Mouse (Mus musculus): ENCODE results near the gene Zmat3.

Gene Zmat3

DNA sequence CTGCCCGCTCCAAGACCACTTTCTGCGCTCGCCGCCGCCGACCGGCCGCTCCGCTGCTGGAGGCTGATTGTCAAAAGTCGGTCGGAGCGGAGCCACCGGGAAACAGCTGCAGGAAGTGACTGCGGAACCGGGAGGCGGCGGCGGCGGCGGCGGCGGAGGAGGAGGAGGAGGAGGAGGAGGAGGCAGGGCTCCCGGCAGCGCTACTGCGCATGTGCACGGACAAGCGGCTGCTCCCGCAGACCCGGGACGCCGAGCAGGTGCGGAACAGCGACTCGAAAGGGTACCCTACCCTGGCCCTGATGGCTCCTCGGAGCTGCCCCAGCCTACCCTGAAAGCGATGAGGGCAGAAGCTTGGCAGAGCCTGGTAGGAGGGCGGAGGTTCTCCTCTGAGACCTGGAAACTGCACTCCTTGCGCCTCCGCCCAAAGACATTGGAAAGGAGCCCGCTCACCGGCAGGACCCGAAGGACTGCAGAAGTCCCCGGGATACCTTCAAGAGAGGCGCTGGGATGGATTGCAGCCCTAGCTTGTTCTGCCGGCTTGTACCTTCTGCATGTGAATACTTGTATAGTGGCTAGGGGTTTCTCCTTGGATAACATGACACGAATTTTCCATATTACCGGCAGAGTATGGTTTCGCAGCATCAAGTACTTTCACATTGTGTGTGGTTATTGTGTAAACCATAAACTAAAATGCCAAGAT is at the start of gene Zmat3:
TSS of gene Zmat3 (minus strand) at position 469 of the 700 bp plus-strand sequence.
- no peak for DNase-seq (ENCODE audit: extremely low read depth, low read depth, low spot score)

DNA sequence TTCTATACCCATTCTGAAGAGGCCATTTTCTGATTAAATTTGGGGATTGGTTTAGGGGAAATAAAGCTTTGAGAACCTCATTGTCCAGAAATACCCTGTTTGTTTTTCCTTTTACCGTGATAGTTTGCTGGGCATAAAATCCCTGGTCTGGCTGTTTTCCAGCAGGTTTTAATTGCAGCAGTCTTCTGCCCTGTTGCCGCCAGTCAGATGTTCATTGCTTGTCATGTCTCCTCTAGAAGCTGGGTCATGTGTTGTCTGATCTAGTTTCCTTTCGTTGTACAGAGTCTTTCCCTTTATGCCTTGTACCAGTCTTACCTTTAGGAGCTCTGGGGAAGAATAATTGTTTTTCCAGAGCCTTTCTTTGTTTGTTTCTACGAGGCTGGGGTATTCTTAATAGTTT is 48.6 kb upstream of the Zmat3 start:
- DNase-seq (ENCODE audit: extremely low read depth, low read depth, low spot score): no peak

DNA sequence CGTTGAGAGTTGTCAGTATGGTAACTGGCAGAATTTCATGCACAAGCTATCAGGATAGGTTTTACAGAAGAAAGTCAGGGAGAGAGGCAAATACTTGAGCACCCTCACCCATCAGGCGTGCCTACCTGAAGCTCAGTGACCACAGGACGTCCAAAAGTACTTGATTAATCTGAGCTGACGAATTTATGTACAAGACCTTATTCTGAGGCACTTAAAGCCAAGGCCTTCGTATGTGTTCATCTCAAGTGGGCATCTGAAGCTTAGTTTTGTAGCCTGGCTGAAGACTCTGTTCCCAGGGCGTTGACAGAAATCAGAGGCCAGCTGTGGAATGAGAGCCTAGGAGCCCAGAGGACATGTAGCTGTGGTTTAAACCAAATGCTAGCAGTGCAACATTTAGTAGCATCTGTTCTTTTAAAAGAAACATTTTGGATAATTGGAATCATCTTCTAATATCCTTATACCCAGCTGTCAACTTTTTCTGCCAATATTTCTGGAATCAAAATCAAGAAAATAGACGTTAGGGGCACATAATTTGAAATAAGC is 46.8 kb upstream of the Zmat3 start:
- no peak for DNase-seq (ENCODE audit: extremely low read depth, low read depth, low spot score)

DNA sequence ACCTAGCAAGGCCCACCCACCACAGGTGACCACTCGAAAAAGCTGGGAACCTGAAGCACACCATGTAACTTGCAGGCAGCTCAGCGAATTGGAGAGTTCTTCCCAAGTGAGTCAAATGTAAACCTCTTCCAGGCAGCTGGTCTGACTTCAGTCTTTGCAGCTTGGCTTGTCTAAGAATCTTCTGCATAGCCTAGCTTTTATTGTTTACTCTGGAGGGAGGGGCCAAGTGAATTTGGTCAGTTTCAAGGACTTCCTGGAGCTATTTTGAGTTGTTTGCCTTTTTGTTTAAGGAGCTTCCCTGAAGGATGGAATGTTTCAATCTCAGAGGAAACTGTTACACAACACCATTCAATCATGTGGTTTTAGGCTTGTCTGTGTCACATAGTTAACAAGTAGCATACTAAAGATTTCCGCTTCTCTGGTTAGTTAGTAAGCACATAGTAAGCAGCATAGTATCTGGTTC is 43.0 kb upstream of the Zmat3 start:
- DNase-seq (ENCODE audit: extremely low read depth, low read depth, low spot score): no peak

DNA sequence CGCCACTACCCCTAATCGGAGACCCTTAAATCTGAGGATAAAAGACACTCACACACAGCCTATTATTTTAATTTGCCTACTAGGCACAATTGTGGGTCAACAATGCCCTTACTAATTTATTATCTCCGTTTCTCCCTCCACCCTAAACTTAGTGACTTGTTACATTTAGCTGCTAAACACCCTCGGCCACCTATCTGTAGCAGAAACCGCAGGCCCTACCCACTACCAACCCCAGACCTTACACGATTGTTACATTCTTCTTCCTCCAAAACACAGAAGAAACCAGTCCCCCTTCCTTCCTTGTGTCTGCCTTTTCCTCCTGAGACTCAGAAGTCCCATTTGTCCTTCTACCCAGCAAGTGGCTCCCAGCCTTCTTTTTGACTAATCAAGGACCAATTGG is 41.0 kb upstream of the Zmat3 start:
- no peak for DNase-seq (ENCODE audit: extremely low read depth, low read depth, low spot score)

DNA sequence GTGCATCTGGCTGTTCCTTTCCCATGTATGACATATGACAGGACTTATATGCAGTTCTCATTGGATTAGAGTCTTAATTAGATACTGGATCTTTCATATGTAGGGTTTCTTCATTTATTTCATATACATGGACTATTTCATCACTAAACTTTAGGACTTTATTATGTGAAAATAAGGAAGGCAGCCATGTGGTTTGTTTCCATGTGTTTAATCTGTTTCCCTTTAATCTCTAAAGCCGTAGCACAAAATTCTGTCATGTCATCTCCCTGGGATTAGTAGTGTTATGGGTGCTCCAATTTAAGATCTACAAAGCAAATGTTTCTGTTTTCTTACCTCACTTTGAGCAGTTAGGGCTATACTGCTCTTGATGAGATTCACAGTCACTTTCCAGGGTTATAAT is 39.9 kb upstream of the Zmat3 start:
- DNase-seq (ENCODE audit: extremely low read depth, low read depth, low spot score): no peak

DNA sequence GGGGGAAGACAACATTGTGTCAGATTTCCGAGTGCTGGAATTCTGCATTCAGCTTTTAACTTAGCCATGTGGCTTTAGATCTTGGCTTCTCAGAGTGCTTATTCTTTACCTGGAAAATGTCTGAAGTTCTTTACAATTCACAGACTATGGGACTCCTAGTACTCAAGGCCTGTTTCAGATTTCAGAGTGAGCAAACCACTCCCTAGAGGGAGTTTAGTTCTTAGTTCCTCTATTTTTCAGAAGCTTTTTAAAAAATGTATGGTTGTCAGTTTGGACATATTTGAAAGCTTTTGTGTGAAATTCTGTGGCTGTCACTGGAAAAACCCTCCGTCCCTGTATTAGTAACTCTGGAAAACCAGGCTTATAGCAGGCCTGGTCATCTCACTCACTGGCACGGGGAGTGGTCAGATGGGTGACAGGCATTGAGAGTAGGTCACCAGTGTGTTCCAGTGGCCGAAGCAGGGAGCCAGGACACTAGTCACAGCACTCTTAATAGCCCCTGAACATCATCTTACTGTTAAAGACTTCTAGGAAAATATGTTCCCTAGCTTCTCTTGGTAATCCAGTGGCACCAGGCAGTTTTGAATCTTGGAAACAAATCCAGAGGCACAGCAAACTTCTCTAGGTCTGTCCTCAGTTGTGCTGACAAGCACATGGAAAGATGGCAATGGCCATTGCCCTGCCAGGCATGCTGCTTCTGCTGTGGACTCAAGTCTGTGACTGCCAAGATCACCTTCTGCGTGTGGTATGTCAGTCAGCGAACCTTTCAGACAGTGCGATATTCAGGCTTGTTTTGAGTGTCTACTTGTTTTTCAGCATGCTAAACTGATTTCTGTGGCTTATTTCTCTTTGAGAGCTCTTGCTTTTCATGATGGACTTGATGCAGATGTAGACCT is 37.4 kb upstream of the Zmat3 start:
- DNase-seq (ENCODE audit: extremely low read depth, low read depth, low spot score): no peak

DNA sequence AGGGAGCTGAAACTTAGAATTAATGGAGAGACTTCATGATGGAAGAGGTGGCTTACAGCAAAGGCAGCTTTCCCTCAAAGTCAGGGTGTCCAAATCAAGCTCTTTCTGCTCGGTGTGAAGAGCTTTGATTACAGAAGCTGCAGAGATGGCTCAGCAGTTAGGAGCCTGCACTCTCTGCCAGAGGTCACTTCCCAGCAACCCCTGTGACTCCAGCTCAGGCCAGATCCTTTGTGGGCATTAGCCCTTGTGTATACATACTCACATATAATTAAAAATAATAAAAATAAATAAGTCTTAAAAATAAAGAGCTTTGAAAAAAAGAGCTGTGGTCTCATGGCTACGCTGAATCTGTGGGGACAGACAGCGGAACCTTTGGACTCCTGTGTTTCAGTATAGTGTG is 35.8 kb upstream of the Zmat3 start:
- DNase-seq (ENCODE audit: extremely low read depth, low read depth, low spot score): no peak

DNA sequence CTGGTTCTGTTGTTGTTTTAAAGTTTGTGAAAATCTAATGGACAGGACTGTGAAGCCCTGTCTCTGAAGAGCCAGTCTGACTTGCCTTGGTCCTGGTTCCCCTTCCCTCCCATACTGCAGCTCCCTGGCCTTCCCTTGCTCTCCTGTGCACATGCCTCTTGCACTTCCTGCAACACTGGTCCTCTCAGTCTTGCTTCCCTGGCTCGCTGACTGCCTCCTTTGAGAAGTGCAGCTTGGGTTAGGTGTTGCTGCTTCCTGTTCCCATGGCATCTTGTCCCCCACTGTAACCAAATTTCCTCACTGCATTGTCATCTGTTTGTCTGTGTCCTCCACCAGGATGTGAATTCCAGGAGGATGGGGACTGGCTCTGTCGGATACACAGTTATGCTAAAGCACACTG is 34.1 kb upstream of the Zmat3 start:
- DNase-seq (ENCODE audit: extremely low read depth, low read depth, low spot score): no peak

DNA sequence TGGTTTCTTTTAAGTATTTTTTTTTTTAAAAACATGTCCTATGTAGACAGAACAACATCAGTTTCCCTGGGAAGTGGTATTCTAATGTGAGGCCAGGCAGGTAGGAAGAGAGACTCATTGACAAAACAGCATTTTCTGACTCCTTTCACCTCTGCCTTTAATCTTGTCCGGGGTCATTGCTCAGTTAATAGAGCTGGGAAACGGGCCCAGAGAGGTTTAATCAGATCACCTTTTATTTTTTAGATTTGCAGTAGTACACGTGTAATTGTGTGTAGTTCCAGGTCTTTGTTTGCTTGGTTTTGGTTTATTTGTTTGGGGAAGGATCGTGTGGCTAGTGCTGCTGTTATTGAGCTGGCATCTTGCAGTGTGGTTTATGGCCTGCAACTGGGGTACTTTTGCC is 33.6 kb upstream of the Zmat3 start:
- DNase-seq (ENCODE audit: extremely low read depth, low read depth, low spot score): no peak

DNA sequence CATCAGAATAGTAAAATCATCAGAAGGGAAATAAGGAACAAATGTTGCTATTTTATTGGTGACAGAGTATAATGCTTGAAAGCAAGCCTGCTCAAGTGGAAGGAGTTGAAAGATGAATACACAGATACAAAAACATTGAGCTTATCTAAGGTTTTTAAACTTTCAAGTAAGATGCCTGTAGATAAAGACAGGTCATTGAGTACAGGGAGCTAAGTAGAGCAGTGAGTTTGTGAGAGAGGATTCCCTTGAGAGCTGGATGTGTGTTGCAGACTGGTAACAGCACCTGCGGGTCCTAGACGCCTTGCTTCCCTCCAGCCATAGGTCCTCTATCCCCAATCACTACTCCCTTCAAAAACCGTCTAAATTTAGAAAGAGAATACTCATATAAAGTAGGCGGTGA is 32.8 kb upstream of the Zmat3 start:
- DNase-seq (ENCODE audit: extremely low read depth, low read depth, low spot score): no peak

DNA sequence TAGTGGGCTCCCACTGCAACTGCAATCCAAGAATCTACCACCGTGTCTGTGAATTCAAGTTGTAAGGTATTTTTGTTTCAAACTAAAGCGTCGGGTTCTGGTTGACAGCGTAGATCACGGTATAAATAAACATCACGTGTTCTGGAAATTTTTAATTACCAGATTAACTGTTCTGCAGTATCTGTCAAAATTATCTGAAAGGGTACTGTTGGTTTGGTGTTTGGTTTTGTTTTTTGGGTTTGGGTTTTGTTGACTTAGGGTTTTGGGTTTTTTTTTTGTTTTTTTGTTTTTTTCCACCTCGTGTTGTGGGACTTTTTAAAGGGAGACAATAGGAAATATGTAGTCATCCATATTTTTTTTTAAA is 32.3 kb upstream of the Zmat3 start:
- DNase-seq (ENCODE audit: extremely low read depth, low read depth, low spot score): no peak

DNA sequence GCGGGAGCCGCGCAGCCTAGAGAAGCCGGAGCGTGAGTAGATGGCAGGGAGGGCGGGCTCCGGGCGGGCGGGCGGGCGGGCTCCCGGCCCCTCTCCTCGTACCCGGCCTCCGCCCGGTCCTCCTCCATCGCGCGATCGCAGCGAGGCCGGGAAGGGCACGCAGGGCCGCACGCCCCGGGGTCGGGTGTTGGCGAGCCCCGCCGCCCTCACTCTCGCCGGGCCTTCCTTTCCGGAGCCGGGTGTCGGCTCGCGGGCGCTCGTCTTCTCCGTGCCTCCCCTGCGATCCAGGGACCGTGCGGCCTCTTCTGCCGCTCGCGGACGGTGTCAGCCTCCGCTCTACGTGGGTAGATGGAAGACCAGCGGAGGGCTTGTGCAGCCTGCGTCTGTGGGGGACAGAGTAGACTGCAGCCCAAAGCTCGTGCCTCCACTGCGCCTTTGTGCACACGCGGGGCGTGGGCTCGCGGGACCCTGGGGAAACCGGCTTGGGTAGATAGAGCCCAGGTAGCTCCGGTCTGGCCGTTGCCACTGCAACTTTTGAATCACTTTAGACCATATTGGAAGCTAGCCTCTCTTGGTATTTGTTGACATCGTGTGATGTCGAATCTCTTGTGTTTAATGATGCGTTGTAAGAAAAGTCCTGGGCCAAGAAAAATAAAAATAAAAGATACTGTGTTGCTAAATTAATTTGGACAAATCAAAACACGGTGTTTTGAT is 31.8 kb upstream of the Zmat3 start, which contains the start of gene Pik3ca:
TSS of gene Pik3ca (plus strand) at position 211 of the 714 bp plus-strand sequence.
- DNase-seq (ENCODE audit: extremely low read depth, low read depth, low spot score): no peak

DNA sequence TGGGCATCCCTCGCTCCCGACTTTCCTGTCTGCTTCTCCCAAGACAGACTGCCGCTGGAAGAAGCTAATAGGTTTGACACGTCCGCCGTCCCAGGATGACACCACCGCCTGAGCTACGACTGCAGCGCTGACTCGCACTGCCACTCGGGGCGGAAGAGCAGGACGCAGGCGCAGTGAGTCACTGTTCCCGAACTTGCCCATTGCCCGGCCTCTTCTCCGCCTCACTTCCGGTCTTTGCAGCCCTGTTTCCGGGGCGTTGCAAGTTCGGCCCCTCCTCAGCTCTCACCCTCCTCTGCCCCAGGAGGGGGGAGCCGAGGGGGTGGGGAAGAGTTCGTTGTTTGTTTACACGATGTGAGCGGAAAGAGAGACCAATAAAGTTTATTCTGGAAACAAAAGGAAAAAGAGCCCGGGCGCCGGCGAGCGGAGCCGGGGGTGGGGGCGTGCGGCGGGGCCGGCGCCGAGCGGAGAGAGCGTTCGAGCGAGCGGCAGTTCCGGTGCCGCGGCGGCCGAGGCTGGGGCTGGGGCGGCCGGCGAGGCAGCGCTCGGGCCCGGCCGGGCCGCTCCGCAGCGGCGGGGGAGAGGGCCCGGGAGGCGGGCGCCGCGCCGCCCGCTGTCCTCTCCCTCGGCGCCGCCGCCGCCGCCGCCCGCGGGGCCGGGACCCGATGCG is 31.1 kb upstream of the Zmat3 start:
- peak; percentile 73 for DNase-seq (ENCODE audit: extremely low read depth, low read depth, low spot score)

DNA sequence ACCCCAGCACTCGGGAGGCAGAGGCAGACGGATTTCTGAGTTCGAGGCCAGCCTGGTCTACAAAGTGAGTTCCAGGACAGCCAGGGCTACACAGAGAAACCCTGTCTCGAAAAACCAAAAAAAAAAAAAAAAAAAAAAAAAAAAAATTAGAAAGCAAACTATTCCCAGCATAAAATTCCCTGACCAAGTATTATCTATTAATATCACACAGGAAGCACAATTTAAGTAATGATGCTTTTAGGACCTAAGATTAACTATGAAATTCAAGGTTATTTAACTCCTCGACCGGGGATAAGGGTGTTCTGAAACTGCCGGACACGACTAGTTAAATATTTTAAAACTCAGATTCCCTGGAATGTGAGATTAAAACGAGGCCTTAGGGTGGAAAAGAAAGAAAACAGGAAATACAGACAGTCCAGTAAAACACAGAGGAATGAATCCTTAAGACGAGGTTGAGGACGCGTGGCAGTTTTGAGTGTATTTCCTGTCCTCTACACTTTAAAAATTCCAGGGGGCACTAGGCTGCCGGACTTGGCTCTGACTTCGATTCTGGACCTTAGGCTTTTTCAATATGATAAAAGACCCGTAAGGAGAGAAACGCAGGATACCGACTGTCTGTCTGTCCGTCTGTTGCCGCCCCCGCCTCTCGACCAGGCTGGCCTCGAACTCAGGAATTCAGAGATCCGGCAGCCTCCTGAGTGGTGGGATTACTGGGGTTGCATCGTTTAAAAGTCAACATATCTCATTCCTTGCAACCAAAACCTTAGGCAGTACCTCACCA is 30.1 kb upstream of the Zmat3 start:
- DNase-seq (ENCODE audit: extremely low read depth, low read depth, low spot score): no peak

DNA sequence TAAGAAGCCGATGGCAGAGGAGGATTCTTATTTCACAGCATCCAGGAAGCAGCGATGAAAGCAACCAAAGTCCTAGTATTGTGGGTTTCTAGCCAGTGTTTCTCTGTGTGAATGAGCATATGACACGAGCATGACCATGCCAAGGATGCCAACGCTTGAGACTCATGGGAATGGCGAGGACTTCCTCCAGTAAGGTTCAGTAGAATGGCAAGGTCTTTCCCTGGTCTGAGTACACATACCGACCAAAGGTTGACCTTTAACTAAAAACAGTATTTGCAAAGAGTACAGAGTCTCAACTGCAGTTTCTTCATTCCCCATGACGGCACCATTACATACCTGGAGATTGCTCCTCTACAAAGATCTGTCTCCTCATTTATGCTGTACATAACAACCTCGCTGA is 28.2 kb upstream of the Zmat3 start:
- no peak for DNase-seq (ENCODE audit: extremely low read depth, low read depth, low spot score)

DNA sequence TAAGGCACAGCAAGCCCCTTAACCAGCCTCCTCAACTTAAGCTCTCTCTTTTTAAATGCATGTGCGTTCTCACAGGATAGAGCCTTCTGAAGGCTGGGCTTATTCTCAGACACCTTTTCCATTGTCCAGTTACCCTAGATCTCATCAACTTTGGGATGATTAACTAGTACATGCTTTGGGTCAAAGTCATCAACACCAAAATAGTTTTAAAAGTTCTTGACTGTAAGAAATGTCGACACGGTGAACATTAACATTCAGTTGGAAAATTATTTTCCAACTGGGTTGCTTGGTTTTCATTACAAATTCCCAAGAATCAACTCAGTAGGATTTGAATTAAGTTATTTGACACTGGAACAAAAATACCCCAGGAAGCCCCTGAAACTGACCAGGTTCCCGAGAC is 27.0 kb upstream of the Zmat3 start:
- no peak for DNase-seq (ENCODE audit: extremely low read depth, low read depth, low spot score)

DNA sequence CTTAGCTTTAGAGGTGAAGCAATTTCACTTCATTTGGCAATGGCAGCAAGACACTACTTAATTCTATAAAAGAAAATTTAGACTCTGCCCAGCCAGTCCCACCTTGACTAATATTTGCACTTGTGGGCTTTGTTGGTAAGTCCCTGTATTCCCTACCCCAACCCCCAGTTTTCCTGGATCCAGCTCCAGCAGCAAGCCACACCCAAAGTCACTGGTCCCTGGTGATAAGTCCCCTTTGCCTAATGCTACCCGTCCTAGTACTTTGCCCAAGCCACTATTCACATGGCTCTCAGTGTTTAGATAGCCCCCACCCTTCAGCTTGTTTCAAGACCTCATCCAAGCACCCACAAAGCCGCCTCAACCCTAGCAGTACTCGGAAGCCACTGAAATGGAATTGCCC is 15.7 kb upstream of the Zmat3 start:
- no peak for DNase-seq (ENCODE audit: extremely low read depth, low read depth, low spot score)

DNA sequence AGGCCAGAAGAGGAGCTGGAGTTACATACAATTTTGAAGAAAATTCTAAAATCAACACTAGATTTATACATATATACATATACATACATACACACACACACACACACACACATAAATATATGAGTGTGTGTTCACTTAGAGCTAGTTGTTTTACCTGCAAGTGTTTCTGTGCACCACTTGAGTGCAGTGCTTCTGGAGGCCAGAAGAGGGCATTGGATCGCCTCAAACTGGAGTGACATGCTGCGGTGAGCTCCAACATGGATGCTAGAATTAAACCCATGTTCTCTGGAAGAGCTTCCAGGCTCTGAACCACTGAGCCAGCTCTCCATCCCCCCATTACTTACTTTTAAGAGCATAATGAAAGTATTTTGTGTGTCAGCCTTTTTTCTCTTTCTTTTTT is 14.1 kb upstream of the Zmat3 start:
- DNase-seq (ENCODE audit: extremely low read depth, low read depth, low spot score): no peak

DNA sequence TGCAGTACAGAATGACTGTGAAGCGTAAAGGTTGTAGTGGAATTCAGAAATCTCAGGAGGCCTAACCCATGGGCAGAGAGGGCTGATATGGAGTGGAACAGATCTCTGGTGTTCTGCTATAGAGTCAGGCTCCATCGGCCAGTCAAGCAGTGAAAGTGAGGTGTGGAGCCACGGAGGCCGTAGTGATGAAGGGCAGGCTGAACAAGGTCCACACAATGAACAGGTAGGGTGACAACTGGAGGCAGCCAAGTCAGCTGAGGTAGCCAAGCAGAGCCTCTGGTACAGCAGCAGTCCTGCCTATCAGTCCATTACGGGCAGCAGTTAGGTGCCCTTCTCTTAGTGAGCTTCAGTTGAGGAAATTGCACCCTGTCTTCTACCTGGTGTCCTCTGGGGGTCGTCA is 7.4 kb upstream of the Zmat3 start:
- DNase-seq (ENCODE audit: extremely low read depth, low read depth, low spot score): no peak

All from fat pad, adult 2 months (tissue).